Mouse (Mus musculus) gastrocnemius, postnatal 10 days (tissue): Measurements from ENCODE around the gene Ghrh. TPM values are rescaled to one million over a fixed set of nuclear protein-coding genes. Genes with fewer than 3 reads are reported as not detected.

Source experiments
- DNase-seq: peaks from one replicate; pipeline ENCODE4 v3.0.0; 2021; ENCODE audit warnings: mixed read lengths
- total RNA-seq, 2 experiments: library from RNA; stranded (reverse); gene quantifications; 2 replicates each; pipeline ENCODE4 v1.2.3; 2021

The Ghrh gene
- total RNA-seq, 2 experiments from 2014 or later: not detected

DNA sequence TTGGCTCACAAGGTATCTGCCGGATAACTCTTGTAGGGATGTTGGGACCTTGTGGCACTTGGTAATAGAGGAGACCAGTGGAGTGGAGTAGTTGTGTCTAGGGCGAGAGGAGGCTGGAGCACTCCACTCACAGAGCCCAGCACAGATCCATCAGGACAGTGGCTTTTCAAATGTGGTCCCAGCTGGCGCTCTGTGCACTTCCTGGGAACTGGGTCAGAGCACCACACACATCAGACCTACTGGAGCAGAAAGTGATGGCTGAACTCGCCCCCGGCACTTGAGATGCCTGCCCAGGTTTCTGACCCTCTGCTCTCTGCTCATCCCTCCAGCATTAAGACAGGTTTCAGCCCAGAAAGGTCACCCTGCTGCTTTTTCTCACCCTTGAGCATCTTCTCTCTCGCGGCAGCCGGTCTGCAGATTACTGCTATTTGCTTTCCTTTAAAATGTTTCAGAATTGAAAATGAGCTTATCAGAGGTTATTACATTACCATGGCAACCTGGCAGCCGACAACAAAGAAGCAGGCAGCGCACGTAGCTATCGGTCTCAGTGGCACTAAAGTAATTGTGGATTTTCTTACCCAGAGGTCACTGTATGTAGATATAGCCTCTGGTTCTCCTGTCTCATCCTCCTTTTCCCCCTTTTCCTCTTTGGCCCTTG lies 1.9 kb upstream of the Ghrh start:
- no peak for DNase-seq

DNA sequence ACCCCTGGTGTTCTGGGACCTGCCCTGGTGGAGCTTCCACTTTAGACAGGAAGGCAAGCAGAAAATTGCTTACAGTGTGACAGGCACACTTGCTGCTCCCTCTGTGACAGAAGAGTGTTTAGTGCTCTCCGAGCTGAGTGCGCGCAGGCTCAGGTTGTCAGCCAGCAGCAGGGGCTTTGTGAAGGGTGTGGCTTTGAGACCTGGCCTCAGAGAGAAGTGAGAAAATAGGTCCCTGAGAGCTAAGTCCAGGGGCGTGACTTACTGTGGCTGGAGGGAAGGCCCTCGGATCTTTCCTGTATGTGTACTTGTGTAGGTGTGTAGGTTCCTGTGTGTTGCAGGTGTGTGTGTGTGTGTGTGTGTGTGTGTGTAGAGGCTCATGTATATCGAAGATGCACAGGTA lies 4.0 kb downstream of the Ghrh start:
- no peak for DNase-seq

DNA sequence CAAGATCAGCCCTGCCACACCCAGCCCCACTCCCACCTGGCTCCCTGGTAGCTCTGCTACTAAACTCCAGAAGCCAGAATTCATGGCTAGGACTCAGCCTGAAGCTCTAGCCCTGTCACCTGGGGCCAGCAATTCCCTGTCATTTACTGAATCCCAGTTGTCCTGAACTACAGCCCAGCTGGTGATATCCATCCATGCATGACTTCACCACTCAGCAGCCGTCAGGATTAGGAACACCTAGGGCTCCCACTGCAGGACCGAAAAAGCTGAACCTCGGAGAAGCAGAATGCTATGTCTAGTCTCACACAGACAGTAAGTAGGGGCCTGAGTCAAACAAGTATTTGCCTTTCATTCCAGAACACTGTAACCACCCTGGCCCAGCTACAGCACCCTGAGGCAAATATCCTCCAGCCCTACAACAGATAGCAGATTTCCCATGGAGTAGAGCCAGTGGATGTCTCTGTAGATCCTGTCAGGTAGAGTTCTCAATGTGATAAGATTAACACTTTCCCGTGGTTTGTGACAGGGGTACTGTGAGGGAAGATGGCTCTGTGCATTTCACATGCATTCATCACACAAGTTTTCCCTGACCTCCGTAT lies 4.9 kb downstream of the Ghrh start:
- DNase-seq: no peak

DNA sequence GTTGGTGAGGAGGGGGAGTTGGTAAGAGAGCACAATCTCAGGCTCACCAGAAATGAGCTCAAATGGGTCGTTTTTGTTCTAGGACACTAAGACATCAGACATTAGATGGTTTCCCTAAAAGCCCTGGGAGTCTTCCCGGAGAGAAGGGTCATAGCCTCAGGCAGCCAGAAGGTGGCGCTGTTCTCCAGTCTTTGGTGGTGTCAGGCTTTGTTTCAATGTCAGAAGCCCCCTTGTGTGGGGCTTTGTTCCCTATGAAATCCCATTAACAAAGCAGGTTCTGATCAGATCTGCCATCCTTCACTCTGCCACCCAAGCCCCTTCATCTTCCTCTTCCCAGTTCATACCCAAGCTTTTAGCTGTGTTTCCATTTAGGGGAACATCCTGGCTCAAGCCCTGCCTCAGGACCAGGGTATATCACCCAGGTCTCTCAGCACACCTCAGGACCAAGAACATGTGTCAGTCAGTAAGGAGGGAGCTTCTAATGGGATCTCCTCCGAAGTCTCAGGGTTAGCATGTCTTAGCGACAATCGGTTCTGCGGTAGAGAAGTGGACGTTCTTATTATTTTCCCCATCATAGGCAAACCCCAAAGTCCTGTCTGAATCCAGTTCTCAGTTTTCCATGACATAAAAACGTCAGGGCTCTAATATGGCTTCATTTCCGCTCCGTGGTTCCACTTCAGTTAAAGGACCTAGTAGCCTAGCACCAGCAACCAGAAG lies 5.6 kb downstream of the Ghrh start:
- DNase-seq: peak; percentile 79

DNA sequence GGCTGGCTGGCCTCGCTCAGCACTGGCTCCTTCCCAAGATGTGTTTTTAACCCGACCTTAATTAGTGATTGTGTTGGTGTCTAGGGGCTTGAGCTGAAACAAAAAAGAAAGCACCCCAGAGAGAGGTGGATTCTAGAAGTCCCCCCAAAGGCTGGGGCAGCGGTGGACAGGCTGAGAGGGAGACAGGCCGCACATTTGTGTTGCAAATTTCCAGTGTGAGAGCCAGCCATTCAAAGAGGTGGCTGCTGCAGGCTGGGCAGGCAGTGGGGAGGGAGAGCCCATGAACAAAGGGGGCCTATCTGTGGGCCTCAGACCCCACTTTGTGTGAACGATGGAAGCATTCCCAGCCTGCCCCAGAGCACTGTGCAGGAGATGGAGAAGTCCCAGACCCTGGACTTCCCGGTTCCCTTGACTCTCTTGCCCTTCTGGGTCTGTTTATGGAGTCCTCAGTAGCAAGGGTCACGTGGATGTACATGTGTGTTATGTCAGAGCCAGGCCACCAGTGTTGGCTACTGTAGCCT lies 7.0 kb downstream of the Ghrh start:
- DNase-seq: no peak

DNA sequence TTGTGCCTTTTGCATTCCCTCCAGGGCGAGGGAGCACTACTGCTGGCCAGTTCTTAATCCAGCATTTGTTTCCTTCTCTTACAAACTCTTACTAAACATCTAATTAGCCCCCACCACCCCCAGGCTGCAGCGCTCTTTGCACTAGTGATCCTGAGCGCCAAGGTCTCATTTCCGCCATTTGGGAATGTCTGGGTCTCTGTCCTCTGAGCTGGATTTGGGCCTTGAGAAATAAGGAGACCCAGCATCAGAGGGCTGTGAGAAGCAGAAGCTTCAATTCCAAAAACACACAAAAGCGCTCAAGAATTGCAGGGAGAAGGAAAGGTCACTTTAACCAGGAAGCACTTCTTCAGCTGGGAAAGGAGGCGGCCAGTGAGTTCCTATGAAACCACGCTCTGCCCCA lies 7.8 kb downstream of the Ghrh start:
- no peak for DNase-seq

DNA sequence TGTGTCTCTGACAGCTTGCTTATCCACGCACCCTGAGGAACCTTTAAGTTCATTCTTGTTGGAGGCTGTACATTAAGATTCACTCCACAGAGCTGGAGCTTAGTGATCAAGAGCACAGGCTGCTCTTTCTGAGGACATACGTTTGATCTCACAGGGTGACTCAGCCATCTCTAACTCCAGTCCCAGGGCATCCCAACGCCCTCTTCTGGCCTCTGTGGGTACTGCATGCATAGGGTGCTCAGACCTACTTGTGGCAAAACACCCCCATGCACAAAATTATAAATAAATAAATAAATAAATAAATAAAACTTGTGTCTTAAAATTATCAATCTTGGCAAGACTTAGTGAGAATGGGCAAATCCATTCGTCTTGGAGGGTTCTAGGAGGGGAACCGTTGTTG lies 8.6 kb downstream of the Ghrh start:
- DNase-seq: peak; percentile 75

DNA sequence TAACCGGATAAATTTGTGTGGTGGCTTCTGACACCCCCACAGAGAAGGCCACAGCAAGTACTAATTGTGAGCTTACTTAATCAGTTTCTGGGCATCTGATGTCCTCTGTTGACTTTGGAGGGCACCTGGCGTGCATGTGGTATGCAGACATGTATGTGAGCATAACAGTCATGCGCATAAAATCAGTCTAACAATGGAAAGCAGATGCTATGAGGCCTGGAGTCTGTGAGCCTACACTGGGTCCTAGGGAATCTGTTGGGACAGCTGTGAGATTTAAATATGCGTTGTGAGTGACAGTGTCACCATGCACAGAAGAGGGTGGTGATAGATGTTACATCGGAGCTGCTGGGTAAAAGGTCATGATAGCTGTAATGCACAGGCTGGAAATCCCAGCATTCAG lies 15.2 kb downstream of the Ghrh start:
- no peak for DNase-seq

DNA sequence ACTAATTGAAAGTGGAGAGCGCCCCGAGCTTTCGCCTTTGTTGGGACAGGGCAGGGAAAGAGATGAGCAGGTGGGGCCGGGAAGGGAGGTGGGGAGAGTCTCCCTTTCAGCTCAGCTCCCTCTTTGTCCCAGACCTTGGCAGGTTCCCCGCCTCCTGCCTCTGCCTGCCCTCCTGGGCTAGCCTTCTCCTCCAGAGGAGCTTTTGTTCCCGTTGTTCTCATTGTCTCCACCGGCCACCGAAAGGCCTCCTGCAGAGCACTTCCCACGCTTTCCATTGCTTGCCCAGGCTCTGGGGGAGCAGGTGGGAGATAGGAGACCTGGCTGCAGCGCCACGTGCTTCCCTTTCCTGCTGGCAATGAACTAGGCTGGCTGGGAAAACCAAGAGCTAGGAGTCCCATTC lies 18.7 kb downstream of the Ghrh start:
- no peak for DNase-seq

DNA sequence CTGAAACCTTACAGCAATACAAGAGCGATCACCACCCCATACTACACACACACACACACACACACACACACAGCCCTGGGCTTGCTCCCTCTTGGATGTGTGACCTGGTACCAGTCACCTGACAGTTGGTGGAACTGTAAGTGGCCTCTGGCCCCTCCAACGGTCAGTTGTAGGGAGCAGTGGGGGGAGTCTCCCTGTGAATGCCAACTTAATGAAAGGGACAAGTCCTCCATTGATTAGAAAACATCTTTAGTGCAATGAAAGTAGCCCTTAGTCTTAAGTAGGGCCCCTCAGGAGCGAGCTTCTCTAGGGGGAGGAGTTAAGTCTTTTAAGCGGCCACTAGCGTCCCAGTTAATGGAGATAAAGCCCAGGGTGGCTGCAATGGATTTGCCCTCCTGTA lies 19.2 kb downstream of the Ghrh start:
- DNase-seq: no peak

DNA sequence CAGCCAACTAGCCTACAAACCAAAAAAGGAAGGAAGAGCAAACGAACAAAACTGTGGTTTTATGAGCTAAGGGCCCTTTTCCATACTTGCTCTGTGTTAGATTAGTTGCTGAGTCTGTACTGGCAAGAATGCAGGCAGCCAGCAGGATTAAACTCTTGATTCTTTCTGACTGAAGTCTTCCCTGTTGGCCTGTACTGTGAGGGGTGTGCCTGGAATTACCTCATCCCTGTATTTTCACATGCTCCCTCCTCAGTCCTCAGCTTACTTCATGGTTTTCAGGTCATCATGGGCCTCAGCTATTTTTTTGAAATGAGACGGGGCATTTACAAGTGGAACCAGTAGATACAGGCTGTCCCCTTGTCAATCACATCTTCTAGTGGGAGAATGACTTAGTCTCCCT lies 22.1 kb downstream of the Ghrh start:
- no peak for DNase-seq

DNA sequence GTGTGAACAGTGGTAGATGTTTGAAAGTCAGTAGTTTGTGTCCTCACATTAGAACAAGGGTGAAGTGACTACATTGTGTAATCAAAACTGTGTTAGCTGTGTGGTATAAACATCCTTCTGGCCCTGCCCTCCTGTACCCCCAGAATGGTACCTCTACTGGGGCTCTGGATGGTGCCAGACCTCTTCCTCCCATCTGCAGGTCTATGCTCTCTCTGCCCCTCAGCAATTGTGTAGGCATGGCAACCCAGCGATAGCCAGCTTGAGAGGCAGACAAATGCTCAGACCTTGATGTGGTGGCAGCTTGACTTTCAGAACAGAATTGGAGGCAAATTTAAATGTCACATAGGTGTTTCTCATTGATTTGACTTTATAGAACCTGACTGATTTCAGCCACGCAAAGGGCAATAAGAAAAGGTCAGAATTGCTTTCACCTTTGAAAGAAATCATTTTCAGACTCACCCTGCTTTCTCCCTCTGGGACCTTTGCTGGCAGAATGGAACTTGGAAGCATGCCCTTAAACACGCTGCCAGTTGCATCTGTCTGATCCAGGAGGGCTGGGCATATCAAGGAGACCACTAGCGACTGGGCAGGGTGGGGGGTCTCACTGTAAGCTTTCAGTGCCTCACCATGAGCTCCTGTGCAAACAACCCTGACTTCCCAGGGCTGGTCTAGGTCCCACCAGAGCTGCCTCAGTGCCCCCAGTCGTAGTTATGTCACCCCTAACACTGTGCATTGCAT lies 25.1 kb downstream of the Ghrh start:
- DNase-seq: no peak

DNA sequence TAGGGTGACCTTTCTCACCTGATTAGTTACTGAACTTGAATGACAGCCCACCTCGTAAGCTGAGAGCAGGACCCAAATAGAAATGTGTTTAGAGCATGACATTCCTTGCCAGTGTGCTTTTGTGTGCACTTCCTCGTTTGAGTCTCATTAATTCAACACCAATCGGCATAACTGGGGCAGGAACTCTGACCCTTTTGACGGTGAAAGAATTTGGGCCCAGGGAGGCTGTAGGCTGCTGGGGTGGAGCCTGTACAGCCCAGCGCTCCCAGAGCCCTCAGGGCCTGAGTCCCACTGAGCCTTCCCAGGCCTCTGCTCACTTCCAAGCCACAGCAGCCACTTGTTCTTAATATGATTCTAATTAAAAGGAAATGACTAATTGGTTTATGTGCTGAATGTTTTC lies 26.4 kb downstream of the Ghrh start:
- DNase-seq: no peak

DNA sequence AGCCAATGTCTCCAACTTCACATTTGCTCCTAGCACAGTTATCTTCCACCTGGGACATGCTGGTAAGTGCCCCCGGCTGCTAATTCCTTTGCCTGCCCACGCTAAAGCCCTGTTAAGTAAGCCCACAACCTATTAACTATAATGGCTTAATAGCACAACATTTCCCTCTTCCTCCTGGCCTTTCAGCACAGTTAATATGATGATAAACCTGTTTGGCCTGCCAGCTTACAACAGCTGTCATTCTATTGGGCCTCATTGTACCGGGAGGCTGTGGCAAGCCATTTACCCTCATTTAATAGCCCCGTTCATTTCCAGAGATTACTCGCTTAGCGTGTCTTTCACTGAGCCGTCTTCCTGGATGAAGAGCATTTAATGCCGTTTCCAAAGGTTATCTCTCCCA lies 27.2 kb downstream of the Ghrh start:
- no peak for DNase-seq

DNA sequence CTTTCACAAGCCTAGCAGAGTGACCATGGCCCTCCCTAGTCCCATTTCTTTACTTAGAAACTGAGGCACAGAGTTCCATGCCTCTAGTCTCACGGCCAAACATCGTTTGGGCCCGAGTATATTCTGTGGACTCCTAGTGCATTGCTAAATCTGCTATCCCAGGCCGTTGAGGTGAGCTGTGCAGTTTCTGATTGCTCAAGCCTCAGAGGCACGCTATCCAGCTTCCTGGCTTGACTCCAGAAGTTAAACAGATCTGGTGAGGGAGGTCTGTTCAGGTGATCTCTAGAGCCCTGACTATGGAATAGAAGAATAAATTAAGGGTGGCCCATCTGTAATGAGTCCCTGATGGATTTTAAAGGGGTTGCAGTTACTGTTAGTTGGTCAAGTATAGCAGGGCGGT lies 30.1 kb downstream of the Ghrh start:
- DNase-seq: no peak

DNA sequence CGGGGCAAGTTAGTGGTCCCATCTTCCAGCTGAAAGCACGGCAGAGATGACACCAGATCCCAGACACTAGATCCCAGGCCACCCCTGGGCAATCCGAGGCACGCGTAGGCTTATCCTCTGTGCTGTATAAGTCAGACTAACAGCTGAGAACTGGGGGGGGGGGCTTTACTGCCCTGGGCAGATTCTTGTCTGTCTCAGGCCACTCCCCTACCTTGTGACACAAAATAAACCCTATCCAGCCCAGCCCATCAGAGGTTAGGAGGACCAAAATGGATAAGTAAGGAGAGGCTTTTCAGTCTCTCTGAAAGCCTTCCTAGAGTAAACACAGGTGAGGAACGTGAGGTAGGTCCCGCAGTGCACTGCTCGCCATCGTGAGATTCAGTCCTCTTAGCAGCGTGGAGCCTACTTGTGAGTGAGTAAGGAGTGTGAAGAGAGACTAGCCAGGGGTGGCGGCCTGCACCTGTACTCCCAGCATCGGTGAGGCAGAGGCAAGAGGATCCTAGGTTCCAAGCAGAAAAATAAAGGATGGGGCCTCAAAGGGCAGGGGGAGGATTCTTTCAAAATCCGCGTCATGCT lies 30.9 kb downstream of the Ghrh start:
- no peak for DNase-seq

DNA sequence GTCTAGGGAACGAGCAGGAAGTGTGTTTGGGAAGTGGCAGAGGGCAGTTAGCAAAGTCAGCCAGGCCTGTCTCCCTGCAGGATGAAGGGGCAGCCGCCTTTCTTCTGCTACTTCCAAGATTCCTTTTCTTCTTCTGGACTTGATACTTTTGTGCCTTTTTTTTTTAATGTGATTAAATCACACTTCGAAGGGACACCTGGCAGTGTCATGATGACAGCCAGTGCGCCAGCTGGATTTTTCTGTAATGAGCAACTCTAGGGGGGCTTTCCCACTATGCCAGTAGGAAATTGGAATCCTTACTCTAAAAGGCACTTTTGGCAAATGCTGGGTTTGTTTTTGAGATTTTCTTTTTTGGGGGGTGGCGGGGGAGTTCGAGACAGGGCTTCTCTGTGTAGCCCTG lies 31.8 kb downstream of the Ghrh start:
- DNase-seq: no peak

DNA sequence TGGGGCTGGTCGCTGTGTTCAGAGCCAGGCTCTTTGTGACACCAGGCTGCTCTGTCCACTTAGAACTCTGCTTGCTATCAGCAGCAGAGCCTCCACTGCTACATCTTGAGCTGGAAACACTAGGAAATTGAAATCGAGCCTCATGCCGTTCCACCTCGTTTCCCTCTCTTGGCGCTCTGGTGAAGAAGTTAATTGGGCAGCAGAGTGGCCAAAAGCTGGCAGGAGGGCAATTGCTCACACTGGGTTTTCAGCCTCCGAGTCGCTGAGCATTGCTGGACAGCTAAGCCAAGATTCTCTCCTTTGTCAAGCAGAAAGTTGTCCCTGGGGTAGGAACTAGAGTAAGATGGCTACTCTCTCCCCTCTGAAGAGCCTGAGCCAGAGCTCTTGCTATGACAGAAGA lies 33.0 kb downstream of the Ghrh start:
- no peak for DNase-seq

DNA sequence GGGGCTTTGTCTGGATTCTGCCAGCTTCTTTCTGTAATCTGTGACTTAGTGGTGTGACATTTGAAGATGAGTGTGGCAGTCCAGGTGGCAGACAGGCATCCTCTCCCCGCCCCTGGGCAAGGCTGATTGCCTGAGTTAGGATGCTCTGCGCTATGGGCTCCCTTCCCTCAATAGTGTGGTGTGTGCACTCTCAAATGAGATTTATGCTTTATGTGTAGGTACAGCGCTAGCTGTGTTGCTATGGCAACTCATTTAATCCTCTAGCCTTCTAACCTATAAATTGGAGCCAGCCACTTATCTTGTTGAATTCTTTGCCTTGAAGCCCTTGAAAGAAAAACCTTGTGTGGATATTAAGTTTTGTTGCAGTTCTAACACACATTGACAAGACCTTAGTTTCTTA lies 33.6 kb downstream of the Ghrh start:
- no peak for DNase-seq

DNA sequence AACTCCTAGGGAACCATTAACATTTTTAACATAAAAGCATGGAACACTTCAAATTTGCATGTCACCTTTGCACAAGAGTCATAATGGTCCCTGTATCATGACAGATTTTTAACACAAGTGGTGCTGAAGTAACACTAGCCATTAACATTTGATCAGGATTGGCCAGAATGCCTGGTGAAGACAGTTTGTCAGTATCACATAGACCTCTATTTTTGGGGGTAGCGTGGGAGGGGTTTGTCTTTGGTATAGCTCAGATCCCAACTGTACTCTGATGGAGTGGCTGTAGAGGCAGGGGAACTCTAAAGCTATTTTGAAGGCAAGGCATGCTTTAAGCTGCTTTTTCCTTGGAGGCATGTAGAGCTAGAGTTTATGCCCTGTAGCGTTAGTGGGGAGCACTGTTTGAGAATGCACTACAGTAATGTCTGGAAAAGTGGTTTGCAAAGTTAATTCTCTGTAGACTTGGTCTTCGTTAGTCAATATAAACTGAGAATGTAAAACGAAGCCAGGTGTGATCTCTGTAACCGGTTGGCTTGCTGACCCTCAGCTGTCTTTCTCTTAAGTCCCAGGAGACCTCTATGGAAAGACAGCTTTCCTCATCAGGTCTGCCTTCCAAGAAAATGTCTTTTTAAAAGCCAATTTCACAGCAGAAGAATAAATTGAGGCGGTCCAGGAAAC lies 36.2 kb downstream of the Ghrh start:
- DNase-seq: no peak

DNA sequence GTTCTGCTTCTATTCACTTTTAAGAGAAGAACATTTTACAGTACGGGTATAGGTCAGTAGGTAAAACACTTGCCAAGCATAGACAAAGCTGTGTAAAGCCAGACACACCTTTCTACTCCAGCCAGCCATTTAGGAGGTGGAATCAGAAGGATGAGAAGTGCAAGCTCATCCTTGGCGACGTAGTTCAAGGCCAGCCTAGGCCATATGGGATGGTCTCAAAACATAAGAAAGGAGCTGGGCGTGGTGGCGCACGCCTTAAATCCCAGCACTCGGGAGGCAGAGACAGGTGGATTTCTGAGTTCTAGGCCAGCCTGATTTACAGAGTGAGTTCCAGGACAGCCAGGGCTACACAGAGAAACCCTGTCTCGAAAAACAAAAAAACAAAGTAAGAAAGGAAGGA lies 37.7 kb downstream of the Ghrh start:
- DNase-seq: no peak

DNA sequence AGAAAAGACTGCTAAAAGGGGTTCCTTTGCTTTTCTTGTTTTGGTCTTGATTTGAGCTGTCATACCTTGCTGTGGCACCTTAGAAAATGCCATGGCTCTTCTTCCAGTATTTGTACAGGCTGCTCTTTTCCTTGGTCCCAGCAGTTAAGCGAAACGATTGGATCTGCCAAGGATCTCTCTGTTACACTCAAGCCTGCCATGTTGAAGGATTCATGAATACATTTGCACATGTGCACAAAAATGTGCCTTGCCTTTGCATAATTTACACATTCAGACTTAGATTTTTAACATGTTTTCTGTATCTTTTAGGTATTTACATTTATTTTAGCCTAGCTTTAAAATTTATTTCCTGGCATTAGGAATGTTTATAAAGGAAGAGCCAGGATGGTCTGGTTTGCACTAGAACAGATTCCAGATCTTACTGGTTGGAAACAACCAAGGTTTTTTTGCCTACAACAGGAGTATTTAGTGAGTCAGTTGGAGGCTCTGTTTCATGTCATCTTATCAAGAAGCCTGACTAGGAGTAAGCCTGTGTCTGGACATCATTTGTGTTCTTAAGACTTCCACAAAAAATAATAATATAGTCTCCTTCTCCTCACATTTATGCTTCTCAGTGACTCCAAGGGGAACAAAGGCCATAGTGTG lies 38.9 kb downstream of the Ghrh start:
- no peak for DNase-seq
